Mouse (Mus musculus) liver, embryonic 11.5 days (tissue): ENCODE results near the gene Zswim5. TPM values are rescaled to one million over a fixed set of nuclear protein-coding genes. Genes with fewer than 3 reads are reported as not detected.

Experiments used
- ATAC-seq: fragments of 200-750 bp; cut with Nextera tagmentation; replicated peaks from 2 replicates; pipeline ENCODE4 v1.8.0; 2017; ENCODE audit warnings: moderate number of reproducible peaks, mild to moderate bottlenecking, moderate TSS enrichment, moderate library complexity; ENCODE audit not compliant: low FRiP score
- DNase-seq: peaks from one replicate; pipeline ENCODE4 v3.0.0-alpha.2; 2017; ENCODE audit warnings: low spot score
- H3K27ac ChIP-seq: fragments of 300-500 bp; sonication (generic); 2 replicates; pipeline ENCODE4 v1.5.1; 2014; ENCODE audit warnings: mild to moderate bottlenecking, low read depth, low read length, control low read depth
- H3K27me3 ChIP-seq: fragments of 300-500 bp; sonication (generic); replicated peaks from 2 replicates; pipeline ENCODE4 v1.6.1; 2014; ENCODE audit warnings: low read length, mixed read lengths; ENCODE audit not compliant: control insufficient read depth, insufficient read depth
- H3K36me3 ChIP-seq: fragments of 300-500 bp; sonication (generic); 2 replicates; pipeline ENCODE4 v1.6.1; 2014; ENCODE audit warnings: mild to moderate bottlenecking, low read length, moderate library complexity, mixed read lengths; ENCODE audit not compliant: control insufficient read depth, insufficient read depth
- H3K4me1 ChIP-seq: fragments of 300-500 bp; sonication (generic); replicated peaks from 2 replicates; pipeline ENCODE4 v1.6.1; 2014; ENCODE audit warnings: low read length, mixed read lengths; ENCODE audit not compliant: control insufficient read depth, insufficient read depth
- H3K4me2 ChIP-seq: fragments of 300-500 bp; sonication (generic); 2 replicates; pipeline ENCODE4 v1.6.1; 2014; ENCODE audit warnings: mild to moderate bottlenecking, control low read depth, moderate library complexity
- H3K4me3 ChIP-seq: fragments of 300-500 bp; sonication (generic); 2 replicates; pipeline ENCODE4 v1.5.1; 2014; ENCODE audit warnings: low read depth, low read length, control low read depth
- H3K9ac ChIP-seq: fragments of 300-500 bp; sonication (generic); 2 replicates; pipeline ENCODE4 v1.6.1; 2014; ENCODE audit warnings: low read depth, low read length, control low read depth
- H3K9me3 ChIP-seq: fragments of 300-500 bp; sonication (generic); 2 replicates; pipeline ENCODE4 v1.6.1; 2016; ENCODE audit warnings: low read length, inconsistent platforms, mixed read lengths; ENCODE audit not compliant: control insufficient read depth
- WGBS: fragments of 180-500 bp; shearing (Covaris S2); extraction: QIAGEN DNeasy Blood & Tissue Kit; methylation state at CpG from one replicate; pipeline ENCODE4 v1.1.7; 2014; 5-methylcytosine and 5-hydroxymethylcytosine counted together
- polyA plus RNA-seq: library from polyadenylated mRNA; unstranded; fragments of >200 nt; fragmentation: Nextera tagmentation; extraction: Ambion mirVana; gene quantifications from 2 replicates; pipeline ENCODE4 v1.2.1, GENCODE M21; 2014

The Zswim5 gene
- polyA plus RNA-seq, 1 experiment from 2014 or later = 0.29 TPM

DNA sequence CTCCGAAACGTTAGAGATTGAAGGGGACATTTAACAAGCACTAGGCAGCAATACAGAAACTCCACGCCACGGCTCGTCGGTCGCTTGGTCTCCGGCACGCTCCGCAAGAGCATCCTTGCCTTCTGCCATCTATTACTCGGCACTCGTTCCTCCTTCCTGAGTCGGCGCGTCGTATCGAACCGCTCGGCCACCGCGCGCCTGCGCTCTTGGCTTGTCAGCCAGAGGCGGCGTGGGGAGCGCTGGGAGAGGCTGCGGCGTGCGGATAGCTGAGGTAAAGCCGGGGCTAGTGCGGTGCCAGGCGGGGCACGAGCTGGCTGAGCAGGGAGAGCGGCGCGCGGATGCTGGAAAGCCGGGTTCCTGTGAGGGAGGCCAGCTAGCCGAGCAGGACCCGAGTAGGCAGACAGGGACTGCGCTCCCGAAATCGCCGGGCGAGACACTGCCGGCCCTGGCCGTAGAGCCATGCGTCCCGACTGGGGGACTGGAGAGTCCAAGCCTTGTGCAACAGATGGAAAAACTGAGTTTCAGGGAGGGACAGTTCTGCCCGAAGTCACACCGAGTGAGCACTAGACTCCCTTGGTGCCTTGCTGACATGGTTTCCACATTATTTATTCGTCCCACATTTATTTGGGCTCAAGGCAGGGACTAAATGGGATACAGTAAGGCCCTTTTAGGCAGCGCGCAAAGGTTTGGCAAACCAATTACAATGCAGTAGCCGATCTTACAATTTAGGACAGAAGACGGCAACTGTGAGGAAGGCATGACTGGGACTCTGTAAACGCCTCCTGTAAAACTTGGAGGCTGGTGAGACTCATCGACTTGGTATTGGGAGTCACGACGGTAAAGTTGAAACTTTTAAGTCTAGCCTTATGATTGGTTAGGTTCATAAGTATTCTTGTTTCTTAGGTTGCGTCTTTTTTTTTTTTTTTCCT is 142.3 kb downstream of the Zswim5 start, which contains the start of gene Eif2b3:
Gene Eif2b3 (plus strand): TSS at position 197 of the 929 bp plus-strand sequence.
- H3K4me1 ChIP-seq = peaks cover 14% of the 10 kb centered on the region
- peak; percentile 90 for DNase-seq
- H3K27ac ChIP-seq = peak within 1 kb of the TSS; percentile 30; the same call in 1 of the 2 replicates
- H3K4me3 ChIP-seq = peak within 1 kb of the TSS; percentile 72
- peak; percentile 96 for ATAC-seq
- H3K36me3 ChIP-seq = peaks cover 8% of the 10 kb centered on the region
- H3K27me3 ChIP-seq = no peaks in the 10 kb centered on the region
- peak within 1 kb of the TSS; percentile 72 for H3K9ac ChIP-seq
- no peaks in the 10 kb centered on the region for H3K9me3 ChIP-seq
- under 1% methylated on average over 61 of the region's 61 CpGs for WGBS
- H3K4me2 ChIP-seq = peak within 1 kb of the TSS; percentile 71

DNA sequence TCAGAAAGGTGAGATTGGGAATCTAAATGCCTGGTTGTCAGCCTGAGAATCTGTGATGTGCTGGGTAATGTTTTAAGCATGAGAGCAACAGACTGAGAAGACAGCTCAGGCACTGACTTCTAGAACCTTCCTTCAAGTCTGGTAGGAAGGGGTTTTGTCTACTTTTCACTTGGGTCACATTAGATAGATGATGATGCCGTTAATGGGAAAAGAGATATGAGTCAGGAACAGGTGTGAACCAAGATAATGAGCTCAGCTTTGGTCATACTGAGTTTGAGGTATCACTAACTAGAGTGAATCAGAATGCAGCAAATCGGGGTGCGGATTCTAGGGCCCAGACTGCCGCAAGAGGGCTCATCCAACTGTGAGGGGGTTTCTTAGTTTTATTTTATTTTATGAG is 146.3 kb downstream of the Zswim5 start:
- no peaks in the 10 kb centered on the region for H3K27me3 ChIP-seq
- H3K27ac ChIP-seq = no peak overlapping the region
- H3K9ac ChIP-seq = no peak overlapping the region

GRCm38 (mm10) chr4:117031105-117031504 is 153.9 kb downstream of the Zswim5 start:
- Histone ChIP-seq H3K9me3 (no peaks in the 10 kb centered on the region), H3K27ac (no peak overlapping the region), H3K9ac (no peak overlapping the region), H3K4me2 (no peak overlapping the region), H3K4me3 (no peak overlapping the region), H3K4me1 (no peaks in the 10 kb centered on the region), H3K27me3 (no peaks in the 10 kb centered on the region), H3K36me3 (peaks cover 5% of the 10 kb centered on the region)
- ATAC-seq = no peak
- WGBS = 83% methylated on average over 1 of the region's 1 CpGs
- DNase-seq = no peak

More for the DNA sequence above, 146.3 kb downstream of the Zswim5 start:
- no peak for DNase-seq
- peaks cover 8% of the 10 kb centered on the region for H3K36me3 ChIP-seq
- ATAC-seq = no peak
- 84% methylated on average over 4 of the region's 4 CpGs for WGBS
- H3K4me1 ChIP-seq = peaks cover 14% of the 10 kb centered on the region
- H3K9me3 ChIP-seq = no peaks in the 10 kb centered on the region
- no peak overlapping the region for H3K4me2 ChIP-seq
- H3K4me3 ChIP-seq = no peak overlapping the region

Other genes starting within 250 kb of the Zswim5 start
- gene Nasp, start 249.4 kb upstream of the Zswim5 start, polyA plus RNA-seq = 185 and 187 TPM in 2 replicates
- 449 and 453 TPM in 2 replicates for gene Akr1a1, start 225.7 kb upstream of the Zswim5 start, polyA plus RNA-seq
- gene Prdx1, start 191.8 kb upstream of the Zswim5 start, polyA plus RNA-seq = 1,160 and 1,259 TPM in 2 replicates
- gene Mmachc, start 169.0 kb upstream of the Zswim5 start, polyA plus RNA-seq = 24.2 and 27.4 TPM in 2 replicates
- gene Ccdc163, start 168.9 kb upstream of the Zswim5 start, polyA plus RNA-seq = 24.4 and 25.1 TPM in 2 replicates
- 3.1 and 4.3 TPM in 2 replicates for gene Tesk2, start 156.4 kb upstream of the Zswim5 start, polyA plus RNA-seq
- 33.0 and 34.2 TPM in 2 replicates for gene Toe1, start 69.7 kb upstream of the Zswim5 start, polyA plus RNA-seq
- gene Mutyh, start 69.7 kb upstream of the Zswim5 start, polyA plus RNA-seq = 9.3 and 11.1 TPM in 2 replicates
- 1.2 and 1.4 TPM in 2 replicates for gene Hpdl, start 55.7 kb upstream of the Zswim5 start, polyA plus RNA-seq
- gene Urod, start 117.0 kb downstream of the Zswim5 start, polyA plus RNA-seq = 344 and 350 TPM in 2 replicates
- gene Hectd3, start 117.9 kb downstream of the Zswim5 start, polyA plus RNA-seq = 10.8 and 12.0 TPM in 2 replicates
- 69.9 and 80.4 TPM in 2 replicates for gene Eif2b3, start 142.0 kb downstream of the Zswim5 start, polyA plus RNA-seq
- 1.4 and 1.8 TPM in 2 replicates for gene Ptch2, start 218.7 kb downstream of the Zswim5 start, polyA plus RNA-seq
- gene Btbd19, start 248.3 kb downstream of the Zswim5 start, polyA plus RNA-seq = 8.3 and 8.5 TPM in 2 replicates
- not detected in 2 replicates for gene Tctex1d4, start 249.4 kb downstream of the Zswim5 start, polyA plus RNA-seq